Mouse (Mus musculus) left cerebral cortex, postnatal 4 days (tissue): Measurements from ENCODE around the gene Il7r. TPM values are rescaled to one million over a fixed set of nuclear protein-coding genes. Genes with fewer than 3 reads are reported as not detected.
"Not testable (repeated sequence)": the region's sequence is repeated elsewhere in the genome, so short reads cannot be mapped to it uniquely, and the experiment has no call there.

Experiments used
- DNase-seq: peaks from one replicate; pipeline ENCODE4 v3.0.0-alpha.2; 2022
- intact Hi-C: fragments of 180-260 bp; cut with DNase I; formaldehyde crosslinking; loops from one replicate; pipeline ENCODE4 v1.15.1; 2025
- total RNA-seq, 2 experiments: library from RNA; stranded (reverse); gene quantifications; 2 replicates each; pipeline ENCODE4 v1.2.3; 2021

The Il7r gene
- under 1 TPM in 1 of 2 experiments, not detected in 1; 0.24 TPM for total RNA-seq

- no peak for DNase-seq
- intact Hi-C loops = no loop called here
Measured at GRCm38 (mm10) chr15:9530076-9530475, at the start of gene Il7r. Il7r (minus strand) TSS chr15:9530176.

- intact Hi-C loops = no loop called here
- no peak for DNase-seq
Measured at GRCm38 (mm10) chr15:9577303-9577702, 47.3 kb upstream of the Il7r start.

GRCm38 (mm10) chr15:9574796-9575195 lies 44.8 kb upstream of the Il7r start:
- intact Hi-C loops = no loop called here
- DNase-seq = no peak

GRCm38 (mm10) chr15:9573361-9573760 lies 43.4 kb upstream of the Il7r start:
- intact Hi-C loops = no loop called here
- DNase-seq = peak; percentile 7

- intact Hi-C loops = no loop called here
- DNase-seq = no peak
Measured at GRCm38 (mm10) chr15:9572664-9573063, 42.7 kb upstream of the Il7r start.

- DNase-seq = no peak
- intact Hi-C loops = no loop called here
Measured at GRCm38 (mm10) chr15:9571896-9572295, 41.9 kb upstream of the Il7r start.

- no peak for DNase-seq
- intact Hi-C loops = no loop called here
Measured at GRCm38 (mm10) chr15:9567316-9567715, 37.3 kb upstream of the Il7r start.

- no peak for DNase-seq
- intact Hi-C loops = no loop called here
Measured at GRCm38 (mm10) chr15:9565396-9565795, 35.4 kb upstream of the Il7r start.

GRCm38 (mm10) chr15:9564156-9564555 lies 34.2 kb upstream of the Il7r start:
- no peak for DNase-seq
- intact Hi-C loops = no loop called here

GRCm38 (mm10) chr15:9557264-9557663 lies 27.3 kb upstream of the Il7r start:
- intact Hi-C loops, DNase-seq: not testable (repeated sequence)

- no peak for DNase-seq
- intact Hi-C loops = no loop called here
Measured at GRCm38 (mm10) chr15:9548951-9549350, 19.0 kb upstream of the Il7r start.

- no peak for DNase-seq
- intact Hi-C loops = no loop called here
Measured at GRCm38 (mm10) chr15:9535200-9535599, 5.2 kb upstream of the Il7r start.

- DNase-seq = no peak
- intact Hi-C loops = no loop called here
Measured at GRCm38 (mm10) chr15:9533356-9533902, 3.5 kb upstream of the Il7r start.

GRCm38 (mm10) chr15:9529646-9530045 lies 330 bp downstream of the Il7r start:
- no peak for DNase-seq
- intact Hi-C loops = no loop called here

- no peak for DNase-seq
- intact Hi-C loops = no loop called here
Measured at GRCm38 (mm10) chr15:9528186-9528935, 1.6 kb downstream of the Il7r start.

- no peak for DNase-seq
- intact Hi-C loops = no loop called here
Measured at GRCm38 (mm10) chr15:9526412-9526811, 3.6 kb downstream of the Il7r start.

- no peak for DNase-seq
- intact Hi-C loops = no loop called here
Measured at GRCm38 (mm10) chr15:9524907-9525306, 5.1 kb downstream of the Il7r start.

- DNase-seq = no peak
- intact Hi-C loops = no loop called here
Measured at GRCm38 (mm10) chr15:9523956-9524355, 6.0 kb downstream of the Il7r start.

- intact Hi-C loops = no loop called here
- no peak for DNase-seq
Measured at GRCm38 (mm10) chr15:9523059-9523458, 6.9 kb downstream of the Il7r start.

- no peak for DNase-seq
- intact Hi-C loops = no loop called here
Measured at GRCm38 (mm10) chr15:9492077-9492476, 37.9 kb downstream of the Il7r start.

- no peak for DNase-seq
- intact Hi-C loops = no loop called here
Measured at GRCm38 (mm10) chr15:9489417-9490118, 40.4 kb downstream of the Il7r start.

GRCm38 (mm10) chr15:9473188-9473587 lies 56.8 kb downstream of the Il7r start:
- intact Hi-C loops = no loop called here
- DNase-seq = no peak
